Mouse (Mus musculus): ENCODE data around the gene Raet1d.
"Not testable (repeated sequence)": the region's sequence is repeated elsewhere in the genome, so short reads cannot be mapped to it uniquely, and the experiment has no call there.

The Raet1d gene

GRCm38 (mm10) chr10:22360252-22360651 is at the start of gene Raet1d:
Gene Raet1d, plus strand, starts transcription at chr10:22360552.
- DNase-seq = not testable (repeated sequence)

GRCm38 (mm10) chr10:22322858-22323257 is 37.5 kb upstream of the Raet1d start:
- DNase-seq = no peak

DNA sequence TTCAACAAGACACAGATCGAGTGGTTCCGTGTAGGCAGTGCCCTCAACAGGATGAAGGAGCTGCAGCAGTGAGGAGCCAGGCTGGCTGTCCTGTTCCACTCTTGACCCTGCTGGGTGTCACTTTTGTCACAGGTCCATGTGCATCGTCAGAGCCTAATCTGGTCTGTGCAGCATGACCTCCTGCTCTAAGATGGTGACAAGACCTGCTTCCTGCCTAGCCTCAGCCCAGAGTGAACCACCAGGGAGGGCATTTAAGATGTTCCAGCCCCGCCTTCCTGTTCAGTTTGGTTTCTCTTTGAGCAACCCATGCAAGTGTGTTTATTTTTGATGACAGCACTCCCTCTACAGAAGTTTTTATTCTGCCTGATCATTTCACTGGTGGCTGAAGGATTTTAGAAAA is 14.6 kb upstream of the Raet1d start:
- DNase-seq = not testable (repeated sequence)

DNA sequence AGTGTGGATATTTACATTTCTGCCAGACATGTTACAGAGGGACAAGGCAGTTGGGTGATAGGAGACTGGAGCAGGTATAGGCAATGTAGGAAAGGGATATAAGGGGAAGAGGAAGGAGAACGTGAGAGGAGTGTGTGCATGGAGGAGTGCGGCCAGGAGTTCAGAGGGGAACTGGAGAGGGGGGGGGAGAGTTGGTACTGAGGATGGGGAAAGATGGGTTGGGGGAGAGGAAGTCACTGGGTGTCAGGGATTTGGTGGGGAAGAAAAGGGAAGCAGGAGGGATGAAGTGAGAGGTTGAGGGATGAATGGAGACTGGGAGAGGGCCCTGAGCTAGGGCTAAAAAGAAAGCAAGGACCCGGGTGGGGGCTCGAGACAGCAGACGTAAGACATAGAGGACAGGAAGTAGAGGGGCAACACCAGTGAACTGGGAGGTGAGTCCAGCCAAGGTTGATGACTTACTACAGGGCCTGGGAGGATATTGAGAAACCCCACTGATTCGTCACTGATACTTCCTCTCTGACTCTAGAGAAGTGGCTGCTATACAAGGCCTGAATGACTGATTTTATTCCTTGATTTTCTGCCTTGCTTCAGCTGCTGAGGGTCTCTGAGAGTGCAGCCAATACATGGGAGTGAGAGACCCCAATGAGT is 6.7 kb upstream of the Raet1d start:
- not testable (repeated sequence) for DNase-seq

- DNase-seq = not testable (repeated sequence)
Measured at GRCm38 (mm10) chr10:22354196-22354574, 6.2 kb upstream of the Raet1d start.

GRCm38 (mm10) chr10:22357373-22357772 is 3.0 kb upstream of the Raet1d start:
- DNase-seq = not testable (repeated sequence)

DNA sequence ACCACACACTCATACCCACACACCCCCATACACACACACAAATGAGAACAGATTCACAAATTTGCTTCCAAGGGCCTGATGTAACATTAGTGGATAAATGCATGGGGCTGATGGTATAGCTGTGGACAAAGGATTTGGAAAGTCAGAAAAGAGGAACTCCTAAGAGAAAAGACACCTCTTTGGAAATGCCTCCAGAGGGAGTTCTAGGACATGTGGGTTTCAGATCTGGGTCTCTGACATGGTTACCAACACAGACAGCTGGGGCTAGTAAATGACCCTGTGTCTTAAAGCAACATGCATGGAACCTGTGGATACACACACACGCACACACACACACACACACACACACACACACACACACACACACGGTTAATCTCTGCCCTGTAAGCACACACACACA is 605 bp downstream of the Raet1d start:
- DNase-seq = not testable (repeated sequence)

GRCm38 (mm10) chr10:22361415-22362352 is 1.3 kb downstream of the Raet1d start:
- DNase-seq = not testable (repeated sequence)

DNA sequence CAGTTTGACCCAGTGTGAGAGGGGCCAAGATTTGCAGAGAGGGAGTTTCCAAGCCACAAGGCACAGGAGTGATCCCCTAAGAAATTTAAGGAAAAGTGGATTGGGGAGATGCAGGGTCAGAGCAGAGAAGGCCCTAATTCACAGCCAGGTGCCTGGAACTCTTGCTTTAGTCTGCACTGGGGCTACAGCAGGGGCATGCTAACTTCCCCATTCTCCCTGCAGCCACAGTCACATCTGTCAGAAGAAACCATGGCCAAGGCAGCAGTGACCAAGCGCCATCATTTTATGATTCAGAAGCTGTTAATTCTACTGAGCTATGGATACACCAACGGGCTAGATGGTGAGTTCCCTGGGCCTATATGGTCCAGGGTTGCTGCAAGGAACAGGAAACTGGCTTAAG is 2.1 kb downstream of the Raet1d start:
- not testable (repeated sequence) for DNase-seq

- not testable (repeated sequence) for DNase-seq
Measured at GRCm38 (mm10) chr10:22364915-22365314, 4.6 kb downstream of the Raet1d start.

DNA sequence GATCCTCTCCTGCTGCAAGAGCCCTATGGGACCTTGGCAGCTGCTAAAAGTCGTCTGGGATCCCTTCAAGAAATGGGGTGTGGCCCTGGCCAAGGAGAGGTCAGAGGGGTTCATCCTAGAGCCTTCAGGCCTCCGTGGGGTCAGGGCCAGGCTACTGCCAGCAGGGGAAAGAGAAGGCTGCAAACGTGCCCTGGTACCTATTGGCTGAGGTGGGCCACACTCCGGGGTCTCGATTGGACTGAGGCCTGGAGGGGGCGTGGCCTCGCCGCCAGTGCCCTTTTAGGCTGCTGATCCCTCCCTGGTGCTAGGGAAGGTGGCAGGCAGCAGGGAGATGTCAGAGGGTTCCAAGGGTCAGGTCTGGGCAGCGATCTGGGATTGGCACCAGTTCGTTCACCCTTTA is 20.9 kb downstream of the Raet1d start:
- not testable (repeated sequence) for DNase-seq

- not testable (repeated sequence) for DNase-seq
Measured at GRCm38 (mm10) chr10:22390146-22390545, 29.8 kb downstream of the Raet1d start.

- DNase-seq = not testable (repeated sequence)
Measured at GRCm38 (mm10) chr10:22391616-22392015, 31.3 kb downstream of the Raet1d start.

- not testable (repeated sequence) for DNase-seq
Measured at GRCm38 (mm10) chr10:22393028-22393824, 32.9 kb downstream of the Raet1d start.

DNA sequence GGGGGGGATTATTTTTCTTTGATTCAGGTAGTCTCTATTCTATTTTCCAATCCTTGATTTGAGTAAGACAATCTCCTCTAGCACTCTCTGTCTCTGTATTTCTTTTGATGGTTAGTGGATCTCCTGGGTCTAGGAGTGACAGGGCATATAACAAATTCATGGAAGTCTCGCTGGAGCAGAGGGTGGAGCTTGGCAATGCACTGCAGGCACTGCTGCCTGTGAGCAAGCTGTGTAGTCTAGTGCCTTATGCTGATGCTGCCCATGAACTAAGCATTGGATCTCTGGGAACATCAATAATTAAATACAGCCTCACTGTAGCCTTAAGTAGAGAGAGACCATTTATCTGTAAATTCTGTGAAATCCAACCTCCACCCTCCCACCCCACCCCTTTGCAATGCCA is 36.3 kb downstream of the Raet1d start:
- DNase-seq = not testable (repeated sequence)

- peak; percentile 61 for DNase-seq
Measured at GRCm38 (mm10) chr10:22402225-22402917, 42.0 kb downstream of the Raet1d start.

DNA sequence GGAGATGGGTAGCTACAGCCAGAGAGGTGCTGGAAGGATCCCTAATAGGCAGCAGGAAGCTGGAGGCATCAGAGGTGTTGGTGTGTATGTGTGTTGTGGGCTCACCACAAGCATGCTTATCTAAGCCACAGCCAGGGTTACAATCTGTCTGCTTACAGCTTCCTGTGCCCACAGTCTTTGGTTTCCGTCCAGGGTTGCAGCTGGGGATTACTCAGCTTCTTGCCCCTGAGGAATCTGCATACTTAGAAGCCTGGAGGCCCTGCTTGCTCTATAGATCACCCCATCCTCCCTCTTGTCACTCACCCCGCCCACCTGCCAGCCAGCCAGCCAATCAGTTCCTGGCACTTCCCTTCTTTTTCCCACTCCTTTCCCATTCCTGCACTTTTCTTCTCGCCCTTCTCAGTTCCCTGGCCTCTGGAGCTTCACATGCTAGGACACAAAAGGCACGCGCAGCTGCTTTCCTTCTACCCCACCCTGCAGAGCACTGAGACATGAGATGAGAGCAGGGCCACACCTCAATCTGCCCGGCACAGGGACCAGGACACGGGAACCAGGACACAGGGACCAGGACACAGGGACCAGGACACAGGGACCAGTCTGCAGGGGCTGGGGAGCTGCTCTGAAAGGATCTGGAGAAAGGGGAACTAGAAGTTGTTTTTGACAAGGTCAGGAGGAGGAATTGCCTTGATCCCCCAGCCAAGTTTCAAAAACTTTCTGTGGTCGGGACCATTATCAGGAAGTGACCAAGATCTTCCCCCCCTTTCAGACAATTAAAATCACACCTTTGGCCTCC is 53.5 kb downstream of the Raet1d start:
- DNase-seq = peak; percentile 6

Measured in lung, postnatal 36 days (tissue).